Mouse (Mus musculus) kidney, adult 9 months (tissue): ENCODE results near the gene Rab3gap1.

ENCODE experiments used
- DNase-seq: peaks from one replicate; pipeline ENCODE4 v3.0.0; 2022

The Rab3gap1 gene

GRCm38 (mm10) chr1:127985391-127985790 is 116.8 kb downstream of the Rab3gap1 start:
- DNase-seq: no peak

GRCm38 (mm10) chr1:127988246-127988645 is 119.7 kb downstream of the Rab3gap1 start:
- no peak for DNase-seq

GRCm38 (mm10) chr1:127989387-127989786 is 120.8 kb downstream of the Rab3gap1 start:
- no peak for DNase-seq

- peak; percentile 72 for DNase-seq
Observed at GRCm38 (mm10) chr1:127989876-127990731, 121.5 kb downstream of the Rab3gap1 start.
